Mouse (Mus musculus): Measurements from ENCODE around the gene Dhx8. TPM values are rescaled to one million over a fixed set of nuclear protein-coding genes. Genes with fewer than 3 reads are reported as not detected.

Gene Dhx8
- total and polyA plus RNA-seq, 3 experiments: 33.1 to 44.7 TPM; not detected in 1

DNA sequence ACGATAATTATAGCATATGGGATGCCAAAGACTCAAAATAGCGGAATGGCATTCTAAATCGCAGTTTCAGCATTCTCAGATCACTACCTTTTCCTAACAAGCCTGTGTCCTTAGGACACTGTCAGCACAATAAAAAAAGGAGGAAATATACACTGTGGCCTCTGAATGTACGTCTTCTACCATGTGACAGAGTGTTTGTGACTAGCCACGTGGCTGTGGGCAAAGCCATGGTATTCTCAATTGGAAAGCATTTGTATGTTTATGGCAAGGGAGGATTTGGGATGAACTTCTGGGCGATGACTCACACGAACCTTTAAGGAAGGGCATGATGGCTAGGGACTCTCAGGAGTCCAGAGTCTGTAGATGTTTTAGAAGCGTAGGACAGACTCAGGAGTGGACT lies 7.7 kb upstream of the Dhx8 start:
- Histone ChIP-seq H3K27me3 (ENCODE audit: control insufficient read depth in 1 of 2, insufficient read depth in 2 of 2, low read length in 2 of 2) (peaks cover 15 to 22% of the 10 kb centered on the region in 2 experiments), H3K9ac (ENCODE audit: control insufficient read depth, low read depth, low read length, poor library complexity, severe bottlenecking) (no peak overlapping the region), H3K9me3 (replicated peaks; ENCODE audit: insufficient read depth, low read length) (no peaks in the 10 kb centered on the region), H3K4me1 (ENCODE audit: control insufficient read depth in 1 of 2, insufficient read depth in 2 of 2, low read length in 2 of 2) (no peaks in the 10 kb centered on the region), H3K4me3 (ENCODE audit: control insufficient read depth in 1 of 2, insufficient read depth in 1 of 2, low read depth in 2 of 2, low read length in 2 of 2) (no peak overlapping the region), H3K36me3 (ENCODE audit: control insufficient read depth in 1 of 2, insufficient read depth in 2 of 2, low read length in 2 of 2) (no peaks in the 10 kb centered on the region), H3K27ac (ENCODE audit: control insufficient read depth, low read depth, low read length) (no peak overlapping the region), H3K79me2 (ENCODE audit: control insufficient read depth, insufficient read depth, low read length, poor library complexity) (no peaks in the 10 kb centered on the region)
- TF ChIP-seq ZNF384 (IDR thresholded peaks at IDR 0.05; ENCODE audit: low read depth, low read length) (0 out of 2 replicates have a peak, but pooled peaks have one; percentile 34), MYB (IDR thresholded peaks at IDR 0.05; ENCODE audit: low read depth, low read length) (no peak)
- DNase-seq (ENCODE audit: low read depth, low spot score): no peak

DNA sequence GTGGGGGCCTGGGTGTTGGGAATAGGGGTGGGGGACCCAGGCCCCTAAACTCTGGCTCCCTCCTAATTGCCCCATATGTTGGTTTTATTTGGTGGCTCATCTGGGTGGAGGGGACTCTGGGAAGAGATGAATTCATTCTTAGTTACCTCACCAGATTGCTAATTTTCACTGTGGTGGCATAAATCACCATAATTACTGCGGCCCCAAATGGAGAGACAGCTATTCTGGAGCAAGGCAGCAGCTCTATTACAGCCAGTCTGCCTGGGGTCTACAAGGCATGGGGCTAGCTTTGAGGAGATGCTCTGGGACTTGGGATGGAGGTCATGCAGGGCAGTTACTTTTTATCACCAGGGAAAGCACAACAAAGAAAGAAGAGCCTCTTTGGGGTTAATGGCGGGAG lies 6.0 kb upstream of the Dhx8 start:
- Histone ChIP-seq H3K36me3 (ENCODE audit: control insufficient read depth in 1 of 2, insufficient read depth in 2 of 2, low read length in 2 of 2) (peaks cover 0 to under 1% of the 10 kb centered on the region in 2 experiments; a peak in 1 of 4 replicates), H3K9ac (ENCODE audit: control insufficient read depth, low read depth, low read length, poor library complexity, severe bottlenecking) (no peak overlapping the region), H3K9me3 (replicated peaks; ENCODE audit: insufficient read depth, low read length) (no peaks in the 10 kb centered on the region), H3K4me3 (ENCODE audit: control insufficient read depth in 1 of 2, insufficient read depth in 1 of 2, low read depth in 2 of 2, low read length in 2 of 2) (no peak overlapping the region), H3K27me3 (ENCODE audit: control insufficient read depth in 1 of 2, insufficient read depth in 2 of 2, low read length in 2 of 2) (peaks cover 14 to 22% of the 10 kb centered on the region in 2 experiments), H3K4me1 (ENCODE audit: control insufficient read depth in 1 of 2, insufficient read depth in 2 of 2, low read length in 2 of 2) (peaks cover 0 to under 1% of the 10 kb centered on the region in 2 experiments; a peak in 1 of 4 replicates), H3K79me2 (ENCODE audit: control insufficient read depth, insufficient read depth, low read length, poor library complexity) (no peaks in the 10 kb centered on the region), H3K27ac (ENCODE audit: control insufficient read depth, low read depth, low read length) (no peak overlapping the region)
- TF ChIP-seq MAX (IDR thresholded peaks at IDR 0.05; ENCODE audit: low read length): no peak
- TF ChIP-seq MYB (IDR thresholded peaks at IDR 0.05; ENCODE audit: low read depth, low read length): no peak
- no peak for TF ChIP-seq ZC3H11A (IDR thresholded peaks at IDR 0.05; ENCODE audit: low read depth, low read length)
- TF ChIP-seq GABPA (IDR thresholded peaks at IDR 0.05; ENCODE audit: low read depth, low read length): no peak
- no peak for TF ChIP-seq GATA1 (IDR thresholded peaks at IDR 0.05; ENCODE audit: low read depth, low read length)
- no peak for TF ChIP-seq BHLHE40 (IDR thresholded peaks at IDR 0.05; ENCODE audit: borderline replicate concordance, low read depth, low read length)
- no peak for TF ChIP-seq MXI1 (IDR thresholded peaks at IDR 0.05; ENCODE audit: low read depth, low read length)
- no peak for TF ChIP-seq TAL1 (IDR thresholded peaks at IDR 0.05; ENCODE audit: low read length)
- TF ChIP-seq NRF1 (IDR thresholded peaks at IDR 0.05; ENCODE audit: insufficient read depth, low read depth, low read length, poor library complexity, severe bottlenecking): no peak
- no peak for TF ChIP-seq MEF2A (IDR thresholded peaks at IDR 0.05; ENCODE audit: extremely low read depth, insufficient replicate concordance, low read depth, low read length, poor library complexity, severe bottlenecking)
- no peak for TF ChIP-seq MAZ (IDR thresholded peaks at IDR 0.05; ENCODE audit: low read depth, low read length)
- no peak for TF ChIP-seq POLR2AphosphoS5 (IDR thresholded peaks at IDR 0.05; ENCODE audit: borderline replicate concordance, low read depth, low read length)
- TF ChIP-seq EP300 (IDR thresholded peaks at IDR 0.05; ENCODE audit: low read depth in 1 of 2, low read length in 2 of 2): no peak
- no peak for TF ChIP-seq HCFC1 (IDR thresholded peaks at IDR 0.05; ENCODE audit: low read depth, low read length)
- TF ChIP-seq KAT2A (conservative IDR thresholded peaks at IDR 0.05; ENCODE audit: low read depth, low read length): no peak
- TF ChIP-seq RAD21 (IDR thresholded peaks at IDR 0.05; ENCODE audit: low read depth, low read length): no peak
- DNase-seq (ENCODE audit: low read depth, low spot score): no peak
